Mouse (Mus musculus) C2C12 (cell line): ENCODE measurements around the gene Zfp784.

Experiments used
- CTCF ChIP-seq: IDR thresholded peaks from one replicate; pipeline ENCODE4 v1.5.1; 2011; ENCODE audit not compliant: control insufficient read depth, insufficient read depth, insufficient read length
- MAX ChIP-seq: IDR thresholded peaks from one replicate; pipeline ENCODE4 v1.6.1; 2011; ENCODE audit warnings: mild to moderate bottlenecking, control low read depth
- MYOD1 ChIP-seq: IDR thresholded peaks from one replicate; pipeline ENCODE4 v1.6.1; 2011; ENCODE audit warnings: low read depth; ENCODE audit not compliant: control insufficient read depth, insufficient read length
- MYOG ChIP-seq: IDR thresholded peaks from one replicate; pipeline ENCODE4 v1.6.1; 2011; ENCODE audit not compliant: control insufficient read depth, insufficient read length; ENCODE audit errors: extremely low read depth
- USF1 ChIP-seq: IDR thresholded peaks from one replicate; pipeline ENCODE4 v1.6.1; 2011; ENCODE audit warnings: low read depth, mild to moderate bottlenecking, control low read depth, moderate library complexity

GRCm38 (mm10) chr7:5052931-5053343 is 14.7 kb upstream of the Zfp784 start:
- TF ChIP-seq CTCF (no peak), MAX (no peak), MYOG (no peak), USF1 (no peak), MYOD1 (no peak)
